Mouse (Mus musculus) kidney, adult 2 months (tissue): Measurements from ENCODE around the gene Eif3i.

Experiments used
- CTCF ChIP-seq: fragments of 200-500 bp; conservative IDR thresholded peaks from 2 replicates; pipeline ENCODE4 v1.5.1; 2011; ENCODE audit warnings: low read depth, mild to moderate bottlenecking, control low read depth, low read length, moderate library complexity, mixed read lengths; ENCODE audit not compliant: insufficient read depth, insufficient read length
- POLR2A ChIP-seq: fragments of 200-500 bp; IDR thresholded peaks from one replicate; pipeline ENCODE4 v1.6.1; 2011; ENCODE audit warnings: low read depth, low read length, control low read depth

- TF ChIP-seq CTCF = no peak
- no peak for TF ChIP-seq POLR2A
These were observed 27.0 kb downstream of the Eif3i start, which contains the start of gene Lck for GRCm38 (mm10) chr4:129573430-129573829.
